8 mouse cellular contexts compared by ENCODE assay signal in the genomic region with DNA sequence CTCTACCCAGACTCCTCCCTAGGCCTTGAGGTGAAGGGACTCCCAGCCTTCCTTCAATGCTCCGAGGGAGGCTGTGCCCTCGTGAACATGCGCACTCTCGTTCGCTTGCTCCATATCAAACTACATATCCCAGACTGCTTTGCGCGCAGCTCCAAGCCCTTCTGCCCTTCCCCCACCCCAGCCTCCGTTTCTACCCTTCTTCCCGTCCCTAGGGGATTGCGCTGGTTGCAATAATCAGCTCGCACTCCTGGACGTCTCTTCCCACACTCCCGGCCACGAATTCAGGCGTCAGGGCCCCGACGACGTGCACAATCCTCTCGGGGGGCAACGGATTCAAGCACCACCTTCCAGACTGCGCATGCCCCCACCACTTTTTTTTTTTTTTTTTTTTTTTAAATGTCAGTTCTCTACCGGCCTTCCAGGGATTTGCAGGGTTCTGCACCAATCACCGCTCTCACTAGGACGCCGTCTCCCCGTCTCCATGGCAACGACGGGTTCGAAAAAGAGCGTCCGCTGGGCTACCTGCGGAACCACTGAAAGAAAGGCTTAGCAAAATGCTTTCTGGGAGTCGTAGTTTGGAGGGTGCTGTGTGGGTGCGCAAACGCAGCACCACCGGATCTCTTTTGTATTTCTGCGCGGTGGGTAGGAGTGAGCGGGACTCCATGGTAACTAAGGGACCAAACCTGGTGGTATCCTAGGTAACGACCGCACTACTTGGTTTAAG. TPM values are rescaled to one million over a fixed set of nuclear protein-coding genes. Genes with fewer than 3 reads are reported as not detected.
DNase-seq lines count a peak whose midpoint lies in the region; ATAC-seq lines count a peak whose summit lies in the region.

TSS of gene Mzf1 (minus strand) at position 478 of the 724 bp plus-strand sequence.

- H3K27ac ChIP-seq in hindbrain, embryonic 15.5 days (replicated peaks): peak within 1 kb of the TSS; percentile 96

- no peaks in the 10 kb centered on the region for H3K9me3 ChIP-seq in hindbrain, embryonic 15.5 days

- H3K27me3 ChIP-seq in hindbrain, embryonic 15.5 days: no peaks in the 10 kb centered on the region

- H3K9ac ChIP-seq in hindbrain, embryonic 15.5 days: peak within 1 kb of the TSS; percentile 54

- peak; percentile 96 for ATAC-seq in hindbrain, embryonic 15.5 days (ENCODE audit: low FRiP score, low read depth)

- H3K4me2 ChIP-seq in hindbrain, embryonic 15.5 days: peak within 1 kb of the TSS; percentile 54

- peak; percentile 100 for DNase-seq in R1 (ENCODE audit: low read depth, low spot score)
- peak; percentile 95 to 97 for DNase-seq in cerebellum, postnatal 25 days
- DNase-seq in frontal cortex, postnatal 36 days (ENCODE audit: low spot score in 2 of 2): peak; percentile 94 to 96
- peak; percentile 92 for DNase-seq in left cerebral cortex, adult 11 months (ENCODE audit: low spot score)
- peak; percentile 92 to 95 for DNase-seq in lung, postnatal 4 days
- DNase-seq in retina, postnatal 7 days (ENCODE audit: low read depth, low spot score): peak; percentile 97
- DNase-seq in urinary bladder, adult 2 months (ENCODE audit: low spot score): peak; percentile 81

- H3K36me3 ChIP-seq in hindbrain, embryonic 15.5 days: no peaks in the 10 kb centered on the region

- H3K4me3 ChIP-seq in hindbrain, embryonic 15.5 days: peak within 1 kb of the TSS; percentile 69

- peaks cover 7% of the 10 kb centered on the region; the same call in 1 of the 2 replicates for H3K4me1 ChIP-seq in hindbrain, embryonic 15.5 days (replicated peaks)

- WGBS in hindbrain, embryonic 15.5 days: 0% methylated on average over 41 of the region's 41 CpGs

RNA-seq across cellular contexts. Expression of gene Mzf1, which starts in this region (rescaled TPM):
- 9.0 and 9.3 TPM in 2 replicates for polyA plus RNA-seq in hindbrain, embryonic 15.5 days (2015; fragmentation: Nextera tagmentation; extraction: Ambion mirVana)
- 1.2 and 1.3 TPM in 2 replicates for polyA plus RNA-seq in urinary bladder, adult 2 months (2012; rRNA removed)

Comparison
In these comparisons a context has a peak if more than half of its experiments do, and no peak if none do; other contexts are left out.
1. Peak in every context shown above with its lines: DNase-seq, ATAC-seq, H3K4me3 ChIP-seq and H3K27ac ChIP-seq.